9 mouse cellular contexts compared by ENCODE assay signal in the genomic region with DNA sequence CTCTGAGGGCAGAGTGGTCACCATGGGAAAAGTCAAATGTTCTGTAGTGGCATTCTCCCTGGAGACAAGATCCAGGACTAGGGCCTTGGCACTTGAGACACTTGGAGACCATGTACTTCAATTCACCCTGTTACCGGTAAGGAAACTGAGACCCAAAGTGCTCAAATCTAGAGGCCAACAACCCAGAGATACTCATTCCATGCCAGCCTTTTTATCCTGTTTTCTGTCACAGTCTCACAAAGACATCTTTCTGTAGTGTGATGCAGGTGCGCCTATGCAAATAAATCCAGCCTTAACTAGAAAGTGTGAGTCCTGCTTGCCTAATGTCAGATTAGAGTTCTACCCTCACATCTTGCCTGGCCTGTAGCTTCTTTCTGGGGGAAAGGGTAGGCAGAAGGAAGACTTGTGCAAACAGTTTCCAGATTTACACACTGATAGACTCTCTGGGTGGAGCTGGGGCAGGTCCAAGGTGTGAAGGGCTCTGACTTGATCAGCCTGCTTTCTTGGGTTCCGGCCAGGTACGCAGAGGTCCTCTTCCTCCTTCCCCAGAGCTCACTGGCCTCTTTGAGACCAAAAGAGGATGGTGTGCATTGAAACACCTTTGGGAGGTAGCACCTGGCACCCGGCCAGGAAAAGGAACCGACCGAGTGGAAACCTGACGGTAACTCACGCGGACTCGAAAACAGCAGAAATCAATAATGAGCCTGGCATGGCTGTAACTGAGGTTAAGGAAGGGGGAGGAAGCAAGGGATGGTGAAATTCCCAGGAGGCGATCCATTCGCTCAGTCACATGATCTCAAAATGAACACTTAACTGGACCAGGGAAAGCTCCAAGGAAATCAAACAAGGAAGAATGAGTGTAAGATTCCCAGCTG. TPM values are rescaled to one million over a fixed set of nuclear protein-coding genes. Genes with fewer than 3 reads are reported as not detected.
DNase-seq lines count a peak whose midpoint lies in the region; ATAC-seq and TF ChIP-seq lines count a peak whose summit lies in the region.
"Had no signal": no experiment of that assay in that cellular context is flagged by ENCODE, and none has a peak within 500 bp of the region (broad histone marks: within the 10 kb centered on the region; RNA-seq: fewer than 3 reads in every experiment).

No protein-coding gene starts in this region.

- H3K27ac ChIP-seq in cerebellum, adult 2 months (ENCODE audit: insufficient read depth, low read length), result no peak overlapping the region
- H3K27ac ChIP-seq: heart, embryonic 13.5 days had no signal

- TF ChIP-seq CTCF in brain, embryonic 14.5 days (IDR thresholded peaks at IDR 0.05; ENCODE audit: borderline replicate concordance, extremely low read depth, insufficient read depth, insufficient read length), result no peak
- TF ChIP-seq CTCF in cerebellum, adult 2 months (IDR thresholded peaks at IDR 0.05; ENCODE audit: borderline replicate concordance, insufficient read depth, low read depth, low read length), result no peak

- TF ChIP-seq POLR2A in brain, embryonic 14.5 days (IDR thresholded peaks at IDR 0.05; ENCODE audit: borderline replicate concordance, extremely low read depth, insufficient read depth, insufficient read length, poor library complexity, severe bottlenecking), result no peak
- TF ChIP-seq POLR2A in cerebellum, adult 2 months (IDR thresholded peaks at IDR 0.05; ENCODE audit: borderline replicate concordance, insufficient read depth, low read length), result no peak

- peak; percentile 35 for DNase-seq in brain, embryonic 14.5 days (ENCODE audit: low read depth)
- peak; percentile 62 to 71 for DNase-seq in cerebellum, adult 2 months
- peak; percentile 78 to 86 for DNase-seq in kidney, postnatal 25 days
- DNase-seq in ovary, postnatal 14 days (ENCODE audit: low spot score), result peak; percentile 29
- DNase-seq in thymus, adult 18-20 months, result no peak
- DNase-seq in embryo, embryonic 11 days, result no peak

- H3K27me3 ChIP-seq in cerebellum, adult 2 months (ENCODE audit: control insufficient read depth, insufficient read depth, low read length), result no peaks in the 10 kb centered on the region

- H3K4me3 ChIP-seq in cerebellum, adult 2 months (replicated peaks; ENCODE audit: insufficient read depth, low read depth, low read length), result peak overlapping the region; percentile 45
- H3K4me3 ChIP-seq: heart, embryonic 13.5 days; myocyte had no signal

- ATAC-seq in erythroid progenitor cell, adult 5-6 weeks (replicated peaks; ENCODE audit: low FRiP score, poor library complexity, severe bottlenecking), result no peak

- peaks cover 3% of the 10 kb centered on the region for H3K4me1 ChIP-seq in cerebellum, adult 2 months (ENCODE audit: control insufficient read depth, insufficient read depth, low read length)

- 33% methylated on average over 13 of the region's 13 CpGs for WGBS in cerebellum, adult 2 months

RNA-seq across cellular contexts. Expression of a gene that starts 13.2 kb away (rescaled TPM):
- polyA plus RNA-seq in brain, embryonic 14.5 days (2012; rRNA removed), result 63.7 and 68.7 TPM in 2 replicates
- polyA plus RNA-seq in cerebellum, adult 2 months (2012; rRNA removed), result 89.3 and 97.0 TPM in 2 replicates
- total RNA-seq in erythroid progenitor cell, adult 5-6 weeks (2015; ENCODE audit: low replicate concordance), result 24.9 and 45.7 TPM in 2 replicates
- total RNA-seq in erythroid progenitor cell, adult 5-6 weeks (2017; ENCODE audit: low replicate concordance), result 23.5 and 27.4 TPM in 2 replicates

Comparison
In these comparisons a context has a peak if more than half of its experiments do, and no peak if none do; other contexts are left out.
1. DNase-seq: peak in brain, embryonic 14.5 days (single experiment), cerebellum, adult 2 months (2 of 2), kidney, postnatal 25 days (2 of 2) and ovary, postnatal 14 days (single experiment); none in thymus, adult 18-20 months (0 of 2) and embryo, embryonic 11 days (single experiment).